Mouse (Mus musculus): ENCODE data around the gene Plxnd1. TPM values are rescaled to one million over a fixed set of nuclear protein-coding genes. Genes with fewer than 3 reads are reported as not detected.

The Plxnd1 gene
- polyA plus RNA-seq, 1 experiment = 6.1 TPM

- no peak overlapping the region for H3K27ac ChIP-seq (ENCODE audit: control insufficient read depth, insufficient read depth, low read depth, low read length)
- TF ChIP-seq CTCF (IDR thresholded peaks at IDR 0.05; ENCODE audit: control insufficient read depth, insufficient read depth, insufficient replicate concordance, low read depth, low read length) = no peak
- TF ChIP-seq POLR2A (IDR thresholded peaks at IDR 0.05; ENCODE audit: control insufficient read depth, low read depth, low read length) = no peak
Observed at GRCm38 (mm10) chr6:115918615-115919014, 76.2 kb downstream of the Plxnd1 start.

GRCm38 (mm10) chr6:115916611-115917010 lies 78.2 kb downstream of the Plxnd1 start:
- TF ChIP-seq POLR2A (IDR thresholded peaks at IDR 0.05; ENCODE audit: control insufficient read depth, low read depth, low read length) = no peak
- no peak for TF ChIP-seq CTCF (IDR thresholded peaks at IDR 0.05; ENCODE audit: control insufficient read depth, insufficient read depth, insufficient replicate concordance, low read depth, low read length)
- no peak overlapping the region for H3K27ac ChIP-seq (ENCODE audit: control insufficient read depth, insufficient read depth, low read depth, low read length)
- peaks cover 1% of the 10 kb centered on the region; the same call in 1 of the 2 replicates for H3K36me3 ChIP-seq (ENCODE audit: control insufficient read depth, insufficient read depth, low read length)
- H3K27me3 ChIP-seq (ENCODE audit: control insufficient read depth, insufficient read depth, low read length) = no peaks in the 10 kb centered on the region
- no peak overlapping the region for H3K4me3 ChIP-seq (ENCODE audit: control insufficient read depth, low read depth, low read length)
- H3K4me1 ChIP-seq (ENCODE audit: control insufficient read depth, insufficient read depth, low read length) = peaks cover 5% of the 10 kb centered on the region

More at GRCm38 (mm10) chr6:115918615-115919014, 76.2 kb downstream of the Plxnd1 start:
- no peaks in the 10 kb centered on the region for H3K27me3 ChIP-seq (ENCODE audit: control insufficient read depth, insufficient read depth, low read length)
- peaks cover 5% of the 10 kb centered on the region for H3K4me1 ChIP-seq (ENCODE audit: control insufficient read depth, insufficient read depth, low read length)
- peaks cover 1% of the 10 kb centered on the region; the same call in 1 of the 2 replicates for H3K36me3 ChIP-seq (ENCODE audit: control insufficient read depth, insufficient read depth, low read length)
- no peak overlapping the region for H3K4me3 ChIP-seq (ENCODE audit: control insufficient read depth, low read depth, low read length)

- no peak for TF ChIP-seq CTCF (IDR thresholded peaks at IDR 0.05; ENCODE audit: control insufficient read depth, insufficient read depth, insufficient replicate concordance, low read depth, low read length)
- TF ChIP-seq POLR2A (IDR thresholded peaks at IDR 0.05; ENCODE audit: control insufficient read depth, low read depth, low read length) = no peak
- Histone ChIP-seq H3K4me1 (ENCODE audit: control insufficient read depth, insufficient read depth, low read length) (peaks cover 5% of the 10 kb centered on the region), H3K4me3 (ENCODE audit: control insufficient read depth, low read depth, low read length) (no peak overlapping the region), H3K27ac (ENCODE audit: control insufficient read depth, insufficient read depth, low read depth, low read length) (no peak overlapping the region), H3K36me3 (ENCODE audit: control insufficient read depth, insufficient read depth, low read length) (peaks cover 1% of the 10 kb centered on the region; the same call in 1 of the 2 replicates), H3K27me3 (ENCODE audit: control insufficient read depth, insufficient read depth, low read length) (no peaks in the 10 kb centered on the region)
Observed at GRCm38 (mm10) chr6:115915601-115916445, 79.0 kb downstream of the Plxnd1 start.

- Histone ChIP-seq H3K27ac (ENCODE audit: control insufficient read depth, insufficient read depth, low read depth, low read length) (no peak overlapping the region), H3K36me3 (ENCODE audit: control insufficient read depth, insufficient read depth, low read length) (peaks cover 1% of the 10 kb centered on the region; the same call in 1 of the 2 replicates), H3K27me3 (ENCODE audit: control insufficient read depth, insufficient read depth, low read length) (no peaks in the 10 kb centered on the region), H3K4me1 (ENCODE audit: control insufficient read depth, insufficient read depth, low read length) (peaks cover 1% of the 10 kb centered on the region), H3K4me3 (ENCODE audit: control insufficient read depth, low read depth, low read length) (no peak overlapping the region)
- TF ChIP-seq POLR2A (IDR thresholded peaks at IDR 0.05; ENCODE audit: control insufficient read depth, low read depth, low read length) = no peak
- no peak for TF ChIP-seq CTCF (IDR thresholded peaks at IDR 0.05; ENCODE audit: control insufficient read depth, insufficient read depth, insufficient replicate concordance, low read depth, low read length)
Observed at GRCm38 (mm10) chr6:115914511-115915202, 80.1 kb downstream of the Plxnd1 start.

- Histone ChIP-seq H3K27me3 (ENCODE audit: control insufficient read depth, insufficient read depth, low read length) (no peaks in the 10 kb centered on the region), H3K36me3 (ENCODE audit: control insufficient read depth, insufficient read depth, low read length) (peaks cover 1% of the 10 kb centered on the region; the same call in 1 of the 2 replicates), H3K27ac (ENCODE audit: control insufficient read depth, insufficient read depth, low read depth, low read length) (no peak overlapping the region), H3K4me3 (ENCODE audit: control insufficient read depth, low read depth, low read length) (no peak overlapping the region), H3K4me1 (ENCODE audit: control insufficient read depth, insufficient read depth, low read length) (no peaks in the 10 kb centered on the region; the same call in 1 of the 2 replicates)
- TF ChIP-seq CTCF (IDR thresholded peaks at IDR 0.05; ENCODE audit: control insufficient read depth, insufficient read depth, insufficient replicate concordance, low read depth, low read length) = no peak
Observed at GRCm38 (mm10) chr6:115913482-115913881, 81.3 kb downstream of the Plxnd1 start.

GRCm38 (mm10) chr6:115911763-115912162 lies 83.0 kb downstream of the Plxnd1 start:
- H3K4me3 ChIP-seq (ENCODE audit: control insufficient read depth, low read depth, low read length) = no peak overlapping the region
- peaks cover 1% of the 10 kb centered on the region; the same call in 1 of the 2 replicates for H3K36me3 ChIP-seq (ENCODE audit: control insufficient read depth, insufficient read depth, low read length)
- H3K27ac ChIP-seq (ENCODE audit: control insufficient read depth, insufficient read depth, low read depth, low read length) = no peak overlapping the region
- TF ChIP-seq CTCF (IDR thresholded peaks at IDR 0.05; ENCODE audit: control insufficient read depth, insufficient read depth, insufficient replicate concordance, low read depth, low read length) = no peak
- no peak for TF ChIP-seq POLR2A (IDR thresholded peaks at IDR 0.05; ENCODE audit: control insufficient read depth, low read depth, low read length)
- H3K4me1 ChIP-seq (ENCODE audit: control insufficient read depth, insufficient read depth, low read length) = no peaks in the 10 kb centered on the region; the same call in 1 of the 2 replicates
- H3K27me3 ChIP-seq (ENCODE audit: control insufficient read depth, insufficient read depth, low read length) = no peaks in the 10 kb centered on the region

GRCm38 (mm10) chr6:115909940-115910339 lies 84.9 kb downstream of the Plxnd1 start:
- H3K4me3 ChIP-seq (ENCODE audit: control insufficient read depth, low read depth, low read length) = no peak overlapping the region
- H3K27ac ChIP-seq (ENCODE audit: control insufficient read depth, insufficient read depth, low read depth, low read length) = no peak overlapping the region
- no peak for TF ChIP-seq CTCF (IDR thresholded peaks at IDR 0.05; ENCODE audit: control insufficient read depth, insufficient read depth, insufficient replicate concordance, low read depth, low read length)
- TF ChIP-seq POLR2A (IDR thresholded peaks at IDR 0.05; ENCODE audit: control insufficient read depth, low read depth, low read length) = no peak
- H3K4me1 ChIP-seq (ENCODE audit: control insufficient read depth, insufficient read depth, low read length) = no peaks in the 10 kb centered on the region
- H3K36me3 ChIP-seq (ENCODE audit: control insufficient read depth, insufficient read depth, low read length) = no peaks in the 10 kb centered on the region; the same call in 1 of the 2 replicates
- H3K27me3 ChIP-seq (ENCODE audit: control insufficient read depth, insufficient read depth, low read length) = no peaks in the 10 kb centered on the region

Data from testis, adult 2 months (tissue).